Mouse (Mus musculus): ENCODE measurements around the gene Zfp970. TPM values are rescaled to one million over a fixed set of nuclear protein-coding genes. Genes with fewer than 3 reads are reported as not detected.

The Zfp970 gene
- total RNA-seq, 4 experiments from 2014 or later, result 42.9 to 56.8 (median 53.9) TPM

Other genes with a start within 250 kb of the Zfp970 start
- under 1 TPM; 0.70 to 0.88 (median 0.77) TPM for gene Gm14409, start 197.7 kb upstream of the Zfp970 start, total RNA-seq (2022)
- gene Gm14412, start 140.4 kb upstream of the Zfp970 start, total RNA-seq (2022), result 1 to 10 TPM; 1.4 to 2.0 (median 1.9) TPM
- 10 to 100 TPM; 10.4 to 17.0 (median 12.5) TPM for gene Gm14418, start 66.4 kb upstream of the Zfp970 start, total RNA-seq (2022)
- gene Gm14403, start 33.5 kb downstream of the Zfp970 start, total RNA-seq (2022), result 10 to 100 TPM; 29.9 to 54.3 (median 41.4) TPM
- under 1 TPM in 2 of 4 experiments, not detected in 2; 0.27 to 0.46 TPM for gene Gm14406, start 113.5 kb downstream of the Zfp970 start, total RNA-seq (2022)

Measured in gastrocnemius, adult 8-10 months (tissue).